Mouse (Mus musculus): Measurements from ENCODE around the gene Klhl13.

- TF ChIP-seq CTCF (IDR thresholded peaks at IDR 0.05; ENCODE audit: extremely low read depth, insufficient read depth, low read length) (no peak), POLR2A (IDR thresholded peaks at IDR 0.05; ENCODE audit: extremely low read depth, insufficient read depth, low read length) (no peak)
Measured at GRCm38 (mm10) chrX:23285442-23285817, 79.5 kb downstream of the Klhl13 start.
